Mouse (Mus musculus): Measurements from ENCODE around the gene Wdr93.

DNA sequence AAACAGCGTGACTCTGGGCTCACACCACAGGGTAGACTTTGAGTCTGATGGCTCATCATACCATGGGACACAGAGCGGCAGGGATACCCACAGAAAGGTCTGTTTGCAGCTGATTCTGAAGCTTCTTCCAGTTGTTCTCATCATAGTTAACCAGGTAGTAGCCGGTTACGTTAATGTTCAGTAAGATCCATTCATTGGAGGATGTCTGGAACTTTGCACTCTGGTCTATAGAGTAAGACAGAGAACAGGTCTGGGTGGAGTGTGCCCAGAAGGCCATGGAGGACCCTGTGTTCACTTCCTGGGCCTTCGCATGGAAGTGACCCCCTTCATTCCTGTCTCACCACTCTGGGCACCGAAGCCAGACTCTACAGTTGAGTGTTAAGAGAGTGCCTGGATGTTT lies 92.2 kb downstream of the Wdr93 start:
- TF ChIP-seq EP300 (IDR thresholded peaks at IDR 0.05) (no peak), CTCF (IDR thresholded peaks at IDR 0.05) (no peak)

All from lung, postnatal 0 days (tissue).